Mouse (Mus musculus) gastrocnemius, adult 8-10 months (tissue): ENCODE results near the gene Hist1h1t. TPM values are rescaled to one million over a fixed set of nuclear protein-coding genes. Genes with fewer than 3 reads are reported as not detected.

Source experiments
- DNase-seq, 2 experiments: peaks; one replicate each; pipeline ENCODE4 v3.0.0; 2022; ENCODE audit warnings: low spot score in 2 of 2
- microRNA-seq: library from miRNA; unstranded; fragments of <30 nt; microRNA quantifications from one replicate; pipeline ENCODE4 v1.2.0, GENCODE M21; 2022
- total RNA-seq, 4 experiments: library from RNA; stranded (reverse); gene quantifications; 2 replicates each; pipeline ENCODE4 v1.2.4; 2022

Gene Hist1h1t
- total RNA-seq, 4 experiments from 2014 or later, result not detected

DNA sequence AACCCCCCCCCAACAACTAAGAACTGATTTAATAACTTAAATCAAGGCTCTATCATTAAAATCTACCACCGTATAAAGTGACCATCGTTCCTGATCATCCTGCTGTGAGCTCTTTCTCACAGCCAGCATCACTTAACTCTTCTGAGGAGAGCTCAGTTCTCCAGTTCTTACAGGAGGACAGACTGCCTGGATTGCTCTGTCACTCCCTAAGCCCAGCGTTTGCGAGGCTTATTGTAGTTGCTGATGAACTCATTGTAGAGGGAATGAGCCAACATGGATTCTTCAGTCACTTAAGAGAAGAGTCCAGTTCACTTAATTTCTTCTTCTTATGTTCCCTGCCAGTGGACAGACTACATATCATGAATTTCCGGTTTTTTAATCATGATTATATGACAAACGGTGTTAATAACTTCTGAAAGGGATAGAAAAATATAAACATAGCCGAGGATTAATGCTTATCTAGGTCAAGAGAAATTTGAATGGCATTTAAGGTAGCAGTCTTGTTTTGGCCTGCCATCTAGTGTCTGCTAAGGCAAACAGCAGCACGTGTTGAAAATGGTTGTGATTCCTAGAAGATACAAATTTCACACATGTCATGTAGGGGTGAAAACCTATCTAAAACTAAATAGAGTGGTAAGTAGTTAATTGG is 36.7 kb downstream of the Hist1h1t start:
- no peak for DNase-seq

DNA sequence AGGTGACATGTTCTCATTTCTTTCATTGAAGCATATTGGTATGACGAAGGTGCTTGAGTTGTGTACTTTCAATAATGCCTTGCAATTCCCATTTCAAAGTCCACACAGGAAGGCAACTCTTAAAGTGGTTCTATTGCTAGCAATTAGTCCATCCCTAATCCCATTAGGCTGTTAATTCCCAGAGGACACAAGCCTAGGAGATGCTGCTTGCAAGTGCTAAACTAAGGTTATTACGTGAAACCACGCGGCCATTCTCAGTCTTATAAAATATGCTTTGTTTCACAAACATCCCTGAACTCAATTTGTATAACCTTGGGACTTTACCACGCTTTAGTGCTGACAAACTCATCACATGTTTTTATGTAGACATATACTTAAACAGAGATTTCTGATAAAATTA is 41.5 kb downstream of the Hist1h1t start:
- DNase-seq, result no peak

DNA sequence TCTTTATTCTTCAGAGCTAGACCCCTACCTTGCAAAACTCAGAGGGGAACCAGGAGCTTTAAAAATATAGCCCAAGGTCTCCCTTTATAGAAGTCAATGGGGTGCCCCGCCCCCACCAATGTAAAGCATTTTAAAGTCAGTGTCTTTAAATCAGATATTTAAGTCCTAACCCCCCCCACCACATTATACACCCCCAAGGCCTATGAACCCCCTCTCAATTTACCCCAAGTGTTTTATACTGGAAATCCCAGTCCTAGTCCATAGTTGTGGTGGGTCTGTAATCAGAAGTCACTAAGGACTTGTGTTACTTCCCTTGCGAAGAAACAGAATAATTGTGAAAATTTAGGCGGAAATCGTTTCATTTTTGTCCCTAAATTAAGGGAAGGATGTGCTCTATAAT is 42.4 kb downstream of the Hist1h1t start:
- no peak for DNase-seq

DNA sequence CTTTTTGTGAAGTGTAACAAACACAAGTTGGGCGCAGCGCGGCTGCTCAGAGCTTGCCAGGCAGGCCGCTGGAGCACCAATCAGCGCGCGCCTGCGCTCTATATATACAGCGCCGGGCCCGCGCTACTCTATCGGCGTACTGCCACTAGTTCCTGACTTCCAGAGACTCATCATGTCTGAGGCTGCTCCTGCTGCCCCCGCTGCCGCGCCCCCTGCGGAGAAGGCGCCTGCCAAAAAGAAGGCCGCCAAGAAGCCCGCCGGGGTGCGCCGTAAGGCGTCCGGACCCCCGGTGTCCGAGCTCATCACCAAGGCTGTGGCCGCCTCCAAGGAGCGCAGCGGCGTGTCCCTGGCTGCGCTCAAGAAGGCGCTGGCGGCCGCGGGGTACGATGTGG is 43.1 kb downstream of the Hist1h1t start, which contains the start of gene Hist1h1c:
Gene Hist1h1c, plus strand, starts transcription at position 132 of the 392 bp plus-strand sequence.
- peak; percentile 83 to 87 for DNase-seq

DNA sequence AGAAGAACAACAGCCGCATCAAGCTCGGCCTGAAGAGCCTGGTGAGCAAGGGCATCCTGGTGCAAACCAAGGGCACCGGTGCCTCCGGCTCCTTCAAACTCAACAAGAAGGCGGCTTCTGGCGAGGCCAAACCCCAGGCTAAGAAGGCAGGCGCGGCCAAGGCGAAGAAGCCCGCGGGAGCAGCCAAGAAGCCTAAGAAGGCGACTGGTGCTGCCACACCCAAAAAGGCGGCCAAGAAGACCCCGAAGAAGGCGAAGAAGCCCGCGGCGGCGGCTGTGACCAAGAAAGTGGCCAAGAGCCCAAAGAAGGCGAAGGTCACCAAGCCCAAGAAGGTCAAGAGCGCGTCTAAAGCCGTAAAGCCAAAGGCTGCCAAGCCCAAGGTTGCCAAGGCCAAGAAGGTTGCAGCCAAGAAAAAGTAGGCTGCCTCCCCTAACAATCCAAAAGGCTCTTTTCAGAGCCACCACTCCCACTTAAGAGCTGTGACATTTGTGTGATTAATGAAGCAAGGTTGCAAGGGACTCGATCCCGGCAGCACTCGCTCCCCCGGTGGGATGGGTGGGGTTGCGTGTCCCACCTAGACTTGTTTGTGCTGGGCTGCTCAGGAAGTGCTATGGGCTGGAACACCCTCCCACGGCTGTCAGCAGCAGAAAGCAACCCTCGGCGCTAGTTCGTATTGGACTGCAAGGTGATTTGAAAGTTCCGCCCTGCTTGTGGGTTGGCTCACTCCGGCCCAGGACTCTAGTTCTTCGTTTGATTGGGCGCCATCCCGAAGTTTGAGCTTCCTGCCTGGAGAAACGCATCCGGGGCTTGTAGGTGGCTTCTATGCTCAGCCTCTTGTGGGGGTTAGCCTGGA is 43.7 kb downstream of the Hist1h1t start:
- DNase-seq, result peak; percentile 91 to 93

DNA sequence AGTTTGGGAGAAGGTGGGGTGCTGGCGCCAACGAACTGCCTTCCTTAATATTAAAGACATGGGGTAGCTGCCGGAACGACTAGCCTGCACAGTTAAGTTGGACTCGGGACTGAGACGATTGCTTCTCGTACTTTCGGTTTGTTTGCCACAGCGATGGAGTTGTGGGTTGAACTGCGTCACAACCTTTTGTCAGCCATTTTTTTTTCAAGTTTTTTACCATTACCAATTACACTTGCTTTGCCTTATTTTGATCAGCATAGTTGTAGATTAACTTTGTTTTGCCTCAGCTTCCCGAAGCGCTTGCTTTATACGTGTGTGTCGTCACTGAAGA is 44.3 kb downstream of the Hist1h1t start:
- DNase-seq, result no peak

DNA sequence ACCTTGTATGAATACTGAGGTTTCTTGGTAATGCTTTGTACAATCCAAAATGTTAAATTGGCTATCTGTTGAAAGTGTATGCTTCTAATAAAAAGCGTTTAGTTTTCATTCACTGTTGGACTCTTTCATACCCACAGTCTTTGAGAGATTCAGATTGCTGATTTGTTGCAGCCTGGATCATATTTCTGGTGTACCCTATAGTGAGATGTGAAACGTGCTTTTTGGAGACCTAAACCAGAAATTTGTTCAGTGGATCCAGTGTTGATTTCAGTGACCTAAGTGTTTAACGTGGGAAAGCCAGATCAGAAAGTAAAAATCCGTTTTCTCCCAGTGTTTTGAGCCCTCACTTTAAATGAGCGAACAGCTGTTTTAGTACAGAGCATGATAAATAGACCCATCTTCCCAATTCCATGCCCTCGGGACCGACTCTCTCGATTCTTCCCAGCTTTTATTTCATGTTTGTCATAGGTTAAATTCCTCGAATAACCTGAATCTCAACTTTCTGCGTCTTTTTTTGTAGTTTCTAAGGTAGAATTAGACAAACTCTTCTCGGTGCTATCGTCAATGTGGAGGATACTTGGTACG is 44.7 kb downstream of the Hist1h1t start:
- DNase-seq, result no peak

DNA sequence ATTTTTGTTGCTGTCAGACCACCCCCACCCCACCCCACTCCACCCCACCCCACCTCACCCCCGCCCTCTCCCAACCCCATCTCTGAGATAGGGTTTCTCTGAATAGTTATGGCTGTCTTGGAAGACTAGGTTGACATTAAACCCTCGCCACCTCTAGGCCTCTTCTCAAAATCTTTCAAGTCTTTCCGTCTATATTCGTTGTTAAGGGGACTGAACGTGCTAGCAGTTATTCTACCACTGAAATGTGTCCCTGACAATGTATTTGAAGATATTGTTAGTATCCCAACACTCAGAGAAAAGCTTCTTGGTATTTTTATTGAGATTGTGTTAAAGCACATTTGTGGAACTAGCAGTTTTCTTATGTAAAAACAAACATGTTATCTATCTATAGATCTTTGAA is 45.3 kb downstream of the Hist1h1t start:
- no peak for DNase-seq

DNA sequence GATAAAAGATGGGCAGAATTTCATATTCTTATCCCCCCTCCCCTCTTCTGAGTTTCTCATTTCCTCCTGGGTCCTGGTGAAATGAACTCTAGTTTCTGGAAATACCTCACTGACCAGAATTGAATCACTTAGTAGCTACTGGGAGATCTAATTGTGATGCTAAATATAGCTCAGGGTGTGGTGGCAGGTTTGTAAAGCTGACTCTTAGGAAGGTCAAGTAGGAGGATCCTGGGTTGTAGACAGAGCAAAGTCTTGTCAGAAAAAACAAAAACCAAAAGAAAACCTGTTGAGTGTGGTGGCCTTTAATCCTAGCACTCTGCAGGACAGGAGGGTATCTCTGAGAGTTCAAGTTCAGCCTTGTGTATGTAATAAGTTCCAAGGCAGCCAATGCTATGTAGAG is 46.4 kb downstream of the Hist1h1t start:
- no peak for DNase-seq

DNA sequence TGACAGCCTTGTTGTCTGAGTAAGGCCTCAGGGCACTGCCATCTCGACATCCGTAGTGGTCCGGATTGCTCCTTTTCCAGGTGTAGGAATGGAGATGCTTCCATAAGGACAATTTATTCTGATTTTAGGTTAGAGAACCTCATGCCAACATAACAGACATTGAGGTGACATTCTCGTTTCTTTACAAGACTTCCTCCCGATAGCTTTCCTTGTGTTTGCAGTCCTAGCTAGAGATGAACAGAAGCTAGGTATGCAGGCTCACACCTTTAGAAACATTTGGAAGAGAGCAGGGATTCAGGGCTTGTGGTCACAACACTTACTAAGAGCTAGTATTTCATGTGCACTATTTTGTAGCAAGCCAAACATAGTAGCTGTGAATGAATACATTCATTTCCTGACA is 47.6 kb downstream of the Hist1h1t start:
- DNase-seq, result no peak

DNA sequence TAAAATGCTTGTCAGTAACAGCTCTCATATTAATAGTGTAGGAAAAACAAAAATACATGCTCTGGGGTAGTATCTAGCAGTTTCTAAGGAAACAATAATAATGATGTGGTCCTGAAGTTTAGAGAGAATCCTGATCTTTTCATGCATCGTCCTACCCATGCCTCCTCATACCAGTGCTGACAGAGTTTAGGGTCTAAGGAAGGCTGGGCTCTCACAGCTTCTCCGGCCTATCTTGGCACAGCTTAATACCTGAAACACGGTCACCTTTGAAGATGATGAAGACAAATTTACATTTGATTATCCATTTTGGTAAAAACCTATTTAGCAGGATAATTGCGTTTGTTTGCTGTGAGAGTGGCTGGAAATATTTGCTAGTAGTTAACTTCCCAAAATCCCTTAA is 48.3 kb downstream of the Hist1h1t start:
- DNase-seq, result no peak

DNA sequence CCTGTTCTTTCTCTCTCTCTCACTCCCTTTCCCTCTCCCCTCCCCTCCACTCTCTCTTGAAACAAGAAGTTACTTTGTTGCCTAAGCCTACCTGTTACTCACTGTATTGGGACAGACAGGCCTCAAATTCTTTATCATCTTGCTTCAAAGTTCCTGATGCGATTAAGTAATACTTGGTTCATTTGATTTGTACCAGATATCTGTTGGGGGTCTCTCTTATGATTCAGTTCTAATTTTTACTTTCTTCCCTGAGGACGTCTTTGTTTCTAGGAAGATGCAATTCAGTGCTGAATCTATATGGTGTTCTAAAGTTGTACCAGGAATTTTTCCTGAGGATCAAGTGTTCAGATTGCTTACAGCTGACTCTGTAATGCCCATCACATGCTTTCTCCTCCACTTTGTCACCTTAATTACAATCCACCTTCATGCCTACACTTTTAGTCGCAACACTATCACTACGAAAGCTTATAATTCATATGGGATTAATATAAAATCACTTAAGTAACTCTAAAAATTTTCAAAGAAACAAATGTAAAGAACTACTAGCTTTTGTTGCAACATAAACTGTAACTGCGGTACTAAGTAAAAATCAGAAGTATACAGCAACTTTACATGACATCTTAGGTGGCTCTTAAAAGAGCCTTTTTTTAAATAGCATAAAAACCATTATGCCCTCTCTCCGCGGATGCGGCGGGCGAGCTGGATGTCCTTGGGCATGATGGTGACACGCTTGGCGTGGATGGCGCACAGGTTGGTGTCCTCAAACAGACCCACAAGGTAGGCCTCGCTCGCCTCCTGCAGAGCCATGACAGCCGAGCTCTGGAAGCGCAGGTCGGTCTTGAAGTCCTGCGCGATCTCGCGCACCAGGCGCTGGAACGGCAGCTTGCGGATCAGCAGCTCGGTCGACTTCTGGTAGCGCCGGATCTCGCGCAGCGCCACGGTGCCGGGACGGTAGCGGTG is 49.1 kb downstream of the Hist1h1t start:
- no peak for DNase-seq

DNA sequence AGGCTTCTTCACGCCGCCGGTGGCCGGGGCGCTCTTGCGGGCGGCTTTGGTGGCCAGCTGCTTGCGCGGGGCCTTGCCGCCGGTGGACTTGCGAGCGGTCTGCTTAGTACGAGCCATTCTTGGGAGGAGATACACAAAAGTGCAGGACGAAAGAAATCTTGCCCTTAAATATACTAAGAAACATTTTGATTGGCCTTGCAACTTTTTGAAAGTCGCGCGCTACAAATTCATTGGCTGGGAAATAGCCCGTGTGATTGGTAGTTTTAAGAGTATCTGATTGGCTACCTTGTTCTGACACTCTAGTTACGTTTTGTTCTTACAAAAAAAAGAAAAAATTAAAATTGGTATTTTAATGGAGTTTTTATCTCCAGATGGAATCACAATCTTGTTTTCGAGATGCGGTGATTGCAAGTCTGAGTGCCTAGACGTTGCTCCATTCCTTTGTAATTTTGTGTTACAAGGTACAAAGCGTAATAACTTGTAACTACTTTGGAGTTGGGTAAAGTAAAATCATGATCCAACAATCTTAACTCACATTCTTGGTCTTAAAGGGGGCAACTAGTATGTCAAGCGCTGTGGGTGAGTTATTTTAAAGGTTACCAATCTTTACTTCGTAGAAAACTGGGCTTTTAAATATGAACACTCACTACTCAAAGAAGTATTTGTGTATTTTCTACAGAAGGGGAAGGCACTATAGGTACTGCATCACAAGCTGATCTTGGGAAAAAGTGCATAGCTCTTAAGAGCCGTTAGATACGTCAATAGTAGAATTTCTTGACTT is 50.0 kb downstream of the Hist1h1t start, which contains the start of gene Hist1h3c:
Gene Hist1h3c, minus strand, starts transcription at position 222 of the 781 bp plus-strand sequence.
- DNase-seq, result peak; percentile 53 to 59

Small RNA genes lying within 50 kb of the gene (microRNA-seq; reads per million reads assigned to microRNA genes)
- gene Gm44314 (not detected), gene Gm44350 (not detected)

Other genes with a start within 250 kb of the Hist1h1t start
- not detected for gene Btn1a1, start 229.9 kb upstream of the Hist1h1t start, total RNA-seq
- gene Btn2a2, start 207.0 kb upstream of the Hist1h1t start, total RNA-seq, result not detected
- 100 to 1,000 TPM; 131 to 174 (median 160) TPM for gene Hist1h4h, start 164.8 kb upstream of the Hist1h1t start, total RNA-seq
- 1 to 10 TPM in 1 of 4 experiments, not detected in 3; 1.5 TPM for gene Hist1h2af, start 161.9 kb upstream of the Hist1h1t start, total RNA-seq
- gene Hist1h3g, start 160.4 kb upstream of the Hist1h1t start, total RNA-seq, result 1 to 10 TPM in 1 of 4 experiments, under 1 TPM in 1, not detected in 2; 0.75 to 2.2 TPM
- gene Hist1h2bh, start 152.4 kb upstream of the Hist1h1t start, total RNA-seq, result 1 to 10 TPM in 2 of 4 experiments, under 1 TPM in 2; 0.82 to 1.6 (median 1.2) TPM
- 1 to 10 TPM; 3.1 to 5.0 (median 4.4) TPM for gene Hist1h3f, start 151.8 kb upstream of the Hist1h1t start, total RNA-seq
- gene Hist1h4f, start 144.2 kb upstream of the Hist1h1t start, total RNA-seq, result 10 to 100 TPM; 14.0 to 20.7 (median 16.1) TPM
- gene Hist1h1d, start 142.6 kb upstream of the Hist1h1t start, total RNA-seq, result 1 to 10 TPM in 3 of 4 experiments, under 1 TPM in 1; 0.87 to 1.3 (median 1.3) TPM
- gene Hist1h3e, start 133.4 kb upstream of the Hist1h1t start, total RNA-seq, result 10 to 100 TPM; 14.8 to 21.5 (median 18.9) TPM
- 1 to 10 TPM in 2 of 4 experiments, under 1 TPM in 2; 0.54 to 1.1 (median 0.88) TPM for gene Hist1h2ae, start 124.6 kb upstream of the Hist1h1t start, total RNA-seq
- 1 to 10 TPM; 5.2 to 8.5 (median 7.2) TPM for gene Hist1h2bg, start 124.4 kb upstream of the Hist1h1t start, total RNA-seq
- gene Hist1h2bf, start 121.6 kb upstream of the Hist1h1t start, total RNA-seq, result 1 to 10 TPM; 2.0 to 6.7 (median 5.1) TPM
- 1 to 10 TPM in 1 of 4 experiments, not detected in 3; 2.2 TPM for gene Hist1h2ad, start 121.4 kb upstream of the Hist1h1t start, total RNA-seq
- gene Hist1h3d, start 120.1 kb upstream of the Hist1h1t start, total RNA-seq, result 1 to 10 TPM; 2.5 to 4.0 (median 3.2) TPM
- gene Hist1h4d, start 114.2 kb upstream of the Hist1h1t start, total RNA-seq, result 10 to 100 TPM; 37.8 to 57.9 (median 48.1) TPM
- gene Hist1h2be, start 74.7 kb upstream of the Hist1h1t start, total RNA-seq, result 10 to 100 TPM; 12.0 to 16.1 (median 12.9) TPM
- gene Hist1h1e, start 73.3 kb upstream of the Hist1h1t start, total RNA-seq, result 10 to 100 TPM; 32.8 to 56.3 (median 49.3) TPM
- 1 to 10 TPM in 1 of 4 experiments, under 1 TPM in 3; 0.65 to 1.1 (median 0.86) TPM for gene Hist1h2ac, start 11.9 kb upstream of the Hist1h1t start, total RNA-seq
- gene Hist1h2bc, start 11.6 kb upstream of the Hist1h1t start, total RNA-seq, result 10 to 100 TPM; 59.5 to 67.1 (median 62.0) TPM
- gene Hist1h4c, start 2.6 kb downstream of the Hist1h1t start, total RNA-seq, result 10 to 100 TPM; 66.4 to 87.5 (median 79.3) TPM
- 10 to 100 TPM; 23.6 to 29.2 (median 27.1) TPM for gene Hfe, start 15.0 kb downstream of the Hist1h1t start, total RNA-seq
- 100 to 1,000 TPM; 196 to 246 (median 227) TPM for gene Hist1h1c, start 43.0 kb downstream of the Hist1h1t start, total RNA-seq
- gene Hist1h3c, start 49.8 kb downstream of the Hist1h1t start, total RNA-seq, result not detected
- gene Hist1h2bb, start 50.9 kb downstream of the Hist1h1t start, total RNA-seq, result 1 to 10 TPM; 1.1 to 1.6 (median 1.4) TPM
- 1 to 10 TPM in 2 of 4 experiments, under 1 TPM in 1, not detected in 1; 0.97 to 4.9 (median 3.5) TPM for gene Hist1h2ab, start 55.3 kb downstream of the Hist1h1t start, total RNA-seq
- 1 to 10 TPM in 2 of 4 experiments, not detected in 2; 2.7 to 2.8 TPM for gene Hist1h3b, start 56.5 kb downstream of the Hist1h1t start, total RNA-seq
- 1 to 10 TPM in 2 of 4 experiments, under 1 TPM in 1, not detected in 1; 0.82 to 2.9 (median 1.8) TPM for gene Hist1h4b, start 61.2 kb downstream of the Hist1h1t start, total RNA-seq
- 1 to 10 TPM in 3 of 4 experiments, under 1 TPM in 1; 0.82 to 3.3 (median 1.8) TPM for gene Hist1h4a, start 65.4 kb downstream of the Hist1h1t start, total RNA-seq
- 1 to 10 TPM; 3.7 to 6.9 (median 4.3) TPM for gene Hist1h3a, start 66.6 kb downstream of the Hist1h1t start, total RNA-seq
- gene Hist1h1a, start 67.9 kb downstream of the Hist1h1t start, total RNA-seq, result 1 to 10 TPM in 1 of 4 experiments, under 1 TPM in 3; 0.46 to 1.1 (median 0.78) TPM
- gene Trim38, start 74.1 kb downstream of the Hist1h1t start, total RNA-seq, result not detected
- not detected for gene Slc17a2, start 111.2 kb downstream of the Hist1h1t start, total RNA-seq
- gene Slc17a3, start 143.6 kb downstream of the Hist1h1t start, total RNA-seq, result not detected
- gene Slc17a1, start 171.9 kb downstream of the Hist1h1t start, total RNA-seq, result not detected
- gene Slc17a4, start 219.2 kb downstream of the Hist1h1t start, total RNA-seq, result not detected
- gene Hist1h2ba, start 238.3 kb downstream of the Hist1h1t start, total RNA-seq, result not detected
- not detected for gene Hist1h2aa, start 238.6 kb downstream of the Hist1h1t start, total RNA-seq